Mouse (Mus musculus) cortical plate, adult 2 months (tissue): ENCODE measurements at regions not wholly inside any gene's neighbourhood (a gene's known extent, or its start where the extent isn't known, plus 50 kb on each side); places are given as distances from the start of the nearest gene placed in this dataset.

Experiments used
- CTCF ChIP-seq: fragments of 200-500 bp; IDR thresholded peaks from 2 replicates; pipeline ENCODE4 v1.5.1; 2011; ENCODE audit warnings: mild to moderate bottlenecking, control low read depth, low read length; ENCODE audit not compliant: insufficient read depth; ENCODE audit errors: extremely low read depth
- POLR2A ChIP-seq: fragments of 200-500 bp; IDR thresholded peaks from 2 replicates; pipeline ENCODE4 v1.6.1; 2011; ENCODE audit warnings: mild to moderate bottlenecking, low read length, control low read depth; ENCODE audit not compliant: insufficient read depth; ENCODE audit errors: extremely low read depth

DNA sequence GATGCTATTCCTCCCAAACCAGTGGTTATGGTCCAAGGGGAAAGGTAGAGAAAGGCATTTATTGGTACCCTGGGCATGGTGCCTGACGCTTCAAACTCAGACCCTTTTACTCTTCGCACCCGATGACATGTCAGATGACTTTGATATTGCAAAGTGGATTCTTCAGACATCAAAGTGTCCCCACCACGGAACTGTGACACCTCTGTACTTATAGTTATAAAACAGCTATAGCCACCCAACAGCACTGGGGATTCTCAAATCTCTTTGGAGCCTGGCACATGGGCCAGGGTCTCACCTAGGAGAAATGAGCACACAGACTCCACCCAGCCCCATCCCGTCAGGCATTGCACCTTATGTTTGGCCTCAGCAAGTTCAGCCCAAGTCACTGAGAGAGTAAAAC, 329.3 kb upstream of the 3110018I06Rik start:
- no peak for TF ChIP-seq POLR2A
- no peak for TF ChIP-seq CTCF
